Mouse (Mus musculus) stomach, postnatal 0 days (tissue): ENCODE data around the gene Lyzl4.

ENCODE experiments used
- CTCF ChIP-seq: IDR thresholded peaks from 2 replicates; pipeline ENCODE4 v1.5.1; 2016; ENCODE audit warnings: antibody characterized with exemption, low read depth, mild to moderate bottlenecking, moderate library complexity
- EP300 ChIP-seq: optimal IDR thresholded peaks from 2 replicates; pipeline ENCODE3; 2016; ENCODE audit warnings: antibody characterized with exemption

DNA sequence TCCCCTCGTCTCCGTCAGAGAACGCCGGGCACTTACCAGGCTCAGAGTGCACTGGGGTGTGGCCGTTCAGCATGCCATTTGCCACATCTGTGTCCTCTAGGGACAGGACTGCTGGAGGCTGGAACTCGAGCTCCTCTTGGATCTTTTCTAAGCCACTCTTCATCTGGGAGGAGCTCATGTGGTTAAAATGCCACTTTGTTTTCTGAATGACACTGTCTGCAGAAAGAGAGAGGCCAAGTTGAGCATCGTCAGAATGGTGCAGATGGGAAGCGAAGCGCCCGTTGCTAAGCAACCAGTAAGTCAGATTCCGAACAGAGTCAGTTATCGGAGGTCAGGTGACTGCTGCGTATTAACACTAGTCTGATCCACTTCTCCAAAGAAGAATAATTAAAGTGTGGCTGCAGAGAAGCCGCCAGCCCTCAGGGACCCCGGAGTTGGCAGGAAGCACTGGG lies 48.3 kb upstream of the Lyzl4 start:
- TF ChIP-seq EP300 (no peak), CTCF (no peak)
